Mouse (Mus musculus): ENCODE measurements around the gene Uvrag.

GRCm38 (mm10) chr7:98956609-98957008 lies 184.3 kb downstream of the Uvrag start:
- no peak for TF ChIP-seq POLR2A (IDR thresholded peaks at IDR 0.05; ENCODE audit: low read depth, low read length)
- no peak for TF ChIP-seq CTCF (IDR thresholded peaks at IDR 0.05; ENCODE audit: extremely low read depth, insufficient read depth, insufficient read length, insufficient replicate concordance)
